Mouse (Mus musculus): ENCODE measurements around the gene 8030474K03Rik.
A peak's percentile ranks its signal among the peaks of the same experiment; 100 is the strongest.
"Not testable (repeated sequence)": the region's sequence is repeated elsewhere in the genome, so short reads cannot be mapped to it uniquely, and the experiment has no call there.

Gene 8030474K03Rik

DNA sequence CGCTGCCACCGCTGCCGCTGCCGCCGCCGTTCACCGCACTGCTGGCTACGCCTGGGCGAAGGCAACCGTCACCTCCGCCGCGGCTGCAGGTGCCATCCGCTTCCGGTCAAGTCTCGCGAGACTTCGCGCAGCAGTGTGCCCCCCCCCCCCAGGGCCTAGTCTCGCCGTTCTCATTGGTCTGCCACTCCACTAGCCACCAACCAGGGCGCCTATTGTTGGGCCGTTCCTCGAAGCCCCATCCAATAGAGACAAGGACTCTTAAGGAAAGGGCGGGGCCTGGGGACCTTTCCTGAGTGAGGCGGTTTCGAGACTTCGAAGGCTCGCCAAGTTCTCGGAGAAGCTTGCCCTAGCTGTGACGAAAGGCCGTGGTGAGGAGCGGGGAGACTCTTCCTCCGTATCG, at the start of gene 8030474K03Rik, which contains the start of gene Gm4779:
TSS of gene 8030474K03Rik (plus strand) at position 315 of the 400 bp plus-strand sequence.
TSS of gene Gm4779 (minus strand) at position 82 of the 400 bp plus-strand sequence.
- no peak for ATAC-seq (ENCODE audit: insufficient number of reproducible peaks, low FRiP score, low TSS enrichment)

DNA sequence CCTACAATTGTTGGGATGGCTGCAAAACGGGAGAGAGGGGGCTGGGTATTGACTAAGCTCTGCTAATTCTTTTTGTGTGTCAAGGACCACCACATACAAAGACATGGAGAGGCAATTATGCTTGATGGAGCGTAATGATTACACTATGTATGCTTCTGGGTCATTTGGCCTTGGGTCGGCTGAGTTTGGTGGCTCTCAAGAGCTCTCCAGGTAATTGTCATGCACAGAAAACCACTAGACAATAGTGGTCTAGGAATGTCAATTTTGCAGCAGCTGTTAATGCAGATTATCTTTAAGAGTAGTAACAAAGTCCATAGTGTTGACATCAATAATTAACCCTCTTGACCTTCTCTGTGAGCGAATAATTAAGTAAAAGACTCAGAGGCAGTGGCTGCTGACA, 44.3 kb upstream of the 8030474K03Rik start:
- ATAC-seq (ENCODE audit: insufficient number of reproducible peaks, low FRiP score, low TSS enrichment), result no peak

DNA sequence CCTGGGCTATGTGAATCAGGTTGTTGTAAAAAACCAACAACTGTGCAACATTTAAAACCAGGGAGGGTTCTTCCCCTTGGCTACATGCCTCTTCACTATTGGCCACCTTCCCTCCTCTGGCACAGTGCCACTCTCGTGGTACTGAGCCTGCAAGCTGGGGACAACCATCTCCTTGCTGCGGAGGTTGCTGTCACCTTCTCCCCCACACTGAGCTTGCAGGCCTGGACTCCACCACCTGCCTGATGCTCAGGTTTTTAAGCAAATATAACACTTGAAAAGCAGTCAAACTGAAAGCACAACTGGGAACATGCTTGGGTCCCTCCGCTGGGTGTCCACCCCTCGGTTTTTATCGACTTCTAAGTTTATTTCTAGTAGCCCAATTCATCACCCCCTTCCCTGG, 40.0 kb upstream of the 8030474K03Rik start:
- ATAC-seq (ENCODE audit: insufficient number of reproducible peaks, low FRiP score, low TSS enrichment), result no peak

DNA sequence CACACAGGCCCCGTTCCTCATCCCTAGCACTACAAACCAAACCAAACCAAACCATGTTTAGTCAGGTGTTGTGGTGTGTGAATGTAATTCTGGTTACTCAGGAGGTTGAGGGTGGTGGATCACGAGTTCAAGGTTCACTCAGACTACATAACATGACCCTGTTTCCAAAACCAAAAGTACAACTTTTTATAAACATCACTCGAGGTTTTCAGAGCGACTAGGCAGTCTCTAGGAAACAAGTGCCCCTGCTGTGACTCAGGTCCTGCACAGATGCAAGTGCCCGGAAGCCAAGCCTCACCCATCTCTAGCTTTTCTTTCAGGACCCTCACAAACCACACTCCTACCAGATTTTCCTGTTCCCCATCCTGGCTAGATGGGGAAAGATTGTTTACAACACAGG, 29.8 kb upstream of the 8030474K03Rik start:
- no peak for ATAC-seq (ENCODE audit: insufficient number of reproducible peaks, low FRiP score, low TSS enrichment)

DNA sequence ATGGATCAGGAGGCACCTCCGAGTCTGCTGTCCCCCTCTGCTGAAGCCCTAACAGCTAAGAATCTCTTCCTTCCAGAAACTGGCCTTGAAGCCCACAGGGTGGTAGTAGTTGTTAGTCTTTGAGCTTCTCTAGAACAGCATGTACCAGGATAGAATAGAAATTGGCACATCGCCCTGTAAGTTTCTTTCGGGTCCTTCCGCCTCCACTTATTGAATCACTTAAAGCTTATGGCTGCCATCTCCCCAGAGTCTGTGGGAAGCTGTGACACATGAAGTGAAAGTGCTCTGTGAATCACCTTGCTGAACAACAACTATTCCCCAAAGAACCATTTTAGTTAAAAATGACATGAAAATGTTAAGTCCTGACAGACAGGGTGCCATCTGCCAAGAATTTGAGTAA, 29.3 kb upstream of the 8030474K03Rik start:
- ATAC-seq (ENCODE audit: insufficient number of reproducible peaks, low FRiP score, low TSS enrichment), result no peak

DNA sequence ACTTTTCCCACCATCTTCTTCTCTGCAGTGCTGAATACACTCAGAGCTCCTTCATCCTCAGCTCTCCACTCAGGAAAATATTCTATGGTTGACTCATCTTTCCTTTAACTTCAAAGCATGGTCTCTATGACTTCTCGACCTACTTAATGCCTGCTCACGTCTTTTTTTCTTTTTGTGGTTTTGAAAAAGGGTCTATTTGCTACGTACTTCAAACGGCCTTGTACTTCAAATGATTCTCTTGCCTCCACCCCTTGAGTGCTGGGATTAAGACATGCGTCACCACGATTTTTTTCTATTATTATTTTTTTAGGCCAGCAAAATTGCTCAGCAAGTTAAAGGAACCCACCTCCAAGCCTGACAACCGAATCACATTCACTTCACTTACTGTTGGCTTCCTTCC, 27.2 kb upstream of the 8030474K03Rik start:
- no peak for ATAC-seq (ENCODE audit: insufficient number of reproducible peaks, low FRiP score, low TSS enrichment)

DNA sequence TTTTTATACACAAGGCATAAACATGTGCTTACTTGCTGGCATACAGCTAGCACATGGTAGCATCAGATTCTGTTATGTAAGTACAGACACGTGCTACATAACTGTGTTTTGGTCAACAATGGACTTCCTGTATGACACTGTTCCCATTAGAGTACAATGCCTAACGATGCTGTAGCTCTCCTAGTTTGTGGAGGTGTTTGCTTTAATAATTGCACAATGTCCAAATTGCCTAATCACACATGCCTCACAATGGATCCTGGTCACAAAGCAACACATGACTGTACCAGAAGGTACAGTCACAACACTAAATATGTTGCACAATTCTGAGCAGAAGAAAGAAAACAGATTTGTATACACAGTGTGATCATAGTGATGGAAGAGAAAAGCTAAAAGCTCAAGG, 25.0 kb upstream of the 8030474K03Rik start:
- ATAC-seq (ENCODE audit: insufficient number of reproducible peaks, low FRiP score, low TSS enrichment), result no peak

DNA sequence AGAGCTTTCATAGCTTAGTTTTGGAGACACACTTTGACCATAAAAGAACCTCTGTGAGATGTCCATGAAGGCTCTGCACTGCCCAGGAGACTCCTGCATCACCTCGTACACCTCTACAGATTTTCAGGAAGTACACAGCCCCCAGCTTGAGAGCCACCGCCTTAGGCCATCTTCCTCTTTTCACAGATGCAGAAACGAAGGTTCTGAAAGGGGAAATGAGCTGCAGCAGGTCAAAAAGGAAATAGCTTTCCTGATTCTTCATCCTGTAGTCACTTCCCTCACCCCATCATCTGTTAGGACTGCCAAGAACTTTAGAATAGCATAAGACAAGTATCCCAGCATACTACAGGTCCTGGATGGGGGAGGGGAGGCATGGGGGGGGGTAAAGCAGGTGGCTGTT, 24.1 kb upstream of the 8030474K03Rik start:
- no peak for ATAC-seq (ENCODE audit: insufficient number of reproducible peaks, low FRiP score, low TSS enrichment)

DNA sequence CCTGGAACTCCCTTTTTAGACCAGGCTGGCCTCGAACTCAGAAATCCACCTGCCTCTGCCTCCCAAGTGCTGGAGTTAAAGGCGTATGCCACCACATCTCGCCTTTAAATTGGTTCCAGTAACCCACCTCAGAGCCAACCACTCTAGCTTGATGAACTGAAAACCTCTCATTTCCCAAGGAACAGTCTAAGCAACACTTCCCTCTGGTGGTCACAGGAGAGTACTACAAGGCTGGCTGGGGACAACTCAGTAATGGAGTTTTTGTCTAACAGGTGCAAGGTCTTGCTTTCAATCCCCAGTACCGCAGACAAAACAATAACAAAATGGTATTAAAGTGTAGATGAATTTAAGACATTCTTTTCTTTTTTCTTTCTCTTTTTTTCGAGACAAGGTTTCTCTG, 22.4 kb upstream of the 8030474K03Rik start:
- ATAC-seq (ENCODE audit: insufficient number of reproducible peaks, low FRiP score, low TSS enrichment), result no peak

DNA sequence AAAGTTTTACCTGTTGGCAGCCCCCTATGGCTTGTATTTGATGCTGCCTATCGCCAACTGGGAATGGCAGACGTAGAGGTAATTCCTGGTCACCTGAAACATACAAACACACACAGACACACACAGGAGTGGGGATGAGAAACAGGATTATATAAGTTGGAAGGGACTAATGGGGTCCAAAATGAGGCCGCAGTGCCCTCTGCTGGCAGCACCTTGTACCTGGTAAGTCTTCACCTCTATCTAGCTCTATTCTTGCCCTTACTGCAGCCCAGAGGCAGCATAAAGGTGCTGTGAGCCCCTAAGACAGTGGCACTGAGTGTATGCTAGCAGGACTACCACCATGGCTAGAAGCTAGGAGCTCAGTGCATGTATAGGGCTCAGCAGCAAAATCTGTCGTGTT, 2.9 kb upstream of the 8030474K03Rik start:
- peak; percentile 74 for ATAC-seq (ENCODE audit: insufficient number of reproducible peaks, low FRiP score, low TSS enrichment)

DNA sequence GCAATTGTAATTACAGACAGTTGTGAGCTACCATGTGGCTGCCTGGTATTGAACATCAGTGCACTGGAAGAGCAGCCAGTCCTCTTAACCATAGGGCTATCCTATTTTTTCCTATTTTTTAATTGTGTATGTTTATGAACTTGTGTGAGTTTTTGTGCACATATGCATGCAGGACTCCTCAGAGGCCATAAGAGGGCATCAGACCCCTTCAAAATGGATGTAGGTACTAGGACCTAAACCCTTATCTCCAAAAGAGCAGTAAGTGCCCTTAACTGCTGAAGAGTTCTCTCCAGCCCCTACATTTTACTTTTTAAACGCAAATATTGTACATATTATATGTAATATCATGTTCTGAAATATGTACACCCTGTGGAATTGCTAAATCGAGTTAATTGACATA, 11.1 kb downstream of the 8030474K03Rik start:
- ATAC-seq (ENCODE audit: insufficient number of reproducible peaks, low FRiP score, low TSS enrichment), result no peak

DNA sequence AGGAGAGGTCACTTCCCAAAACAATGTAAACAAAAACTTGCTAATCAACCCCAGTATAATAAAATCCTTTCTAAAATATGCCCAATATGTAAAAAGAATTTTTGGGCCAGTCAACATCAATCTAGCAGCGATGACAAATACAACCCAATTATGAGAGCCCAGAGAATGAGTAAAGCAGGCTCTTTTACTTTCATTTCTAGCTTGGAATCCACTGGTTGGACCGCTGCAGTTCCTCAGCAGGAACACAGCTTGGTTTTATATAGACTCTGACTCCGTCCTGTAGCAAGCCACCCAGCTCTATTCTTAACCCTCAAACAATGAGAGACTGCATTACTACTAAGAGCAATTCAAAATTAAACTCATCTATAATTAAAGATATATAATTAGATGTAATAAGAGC, 17.3 kb downstream of the 8030474K03Rik start:
- ATAC-seq (ENCODE audit: insufficient number of reproducible peaks, low FRiP score, low TSS enrichment), result no peak

DNA sequence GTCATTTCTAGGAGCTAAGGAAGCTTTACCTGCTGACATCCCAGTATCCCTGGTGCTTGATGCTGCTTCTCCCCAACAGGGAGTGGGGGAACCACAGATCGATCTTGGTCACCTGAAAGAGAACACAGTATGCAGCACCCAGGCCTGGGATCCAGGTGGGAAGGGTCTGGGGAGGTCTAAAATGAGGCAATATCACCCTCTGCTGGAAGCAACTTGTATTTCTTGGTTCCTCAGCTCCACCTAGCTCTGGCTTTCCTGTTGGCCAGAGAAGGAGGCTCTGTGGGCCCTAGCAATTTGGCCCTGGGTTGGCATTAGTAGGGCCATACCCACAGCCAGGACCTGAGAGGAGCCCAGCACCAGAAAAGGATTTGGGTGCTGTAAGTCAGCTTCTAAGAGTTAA, 24.7 kb downstream of the 8030474K03Rik start:
- no peak for ATAC-seq (ENCODE audit: insufficient number of reproducible peaks, low FRiP score, low TSS enrichment)

DNA sequence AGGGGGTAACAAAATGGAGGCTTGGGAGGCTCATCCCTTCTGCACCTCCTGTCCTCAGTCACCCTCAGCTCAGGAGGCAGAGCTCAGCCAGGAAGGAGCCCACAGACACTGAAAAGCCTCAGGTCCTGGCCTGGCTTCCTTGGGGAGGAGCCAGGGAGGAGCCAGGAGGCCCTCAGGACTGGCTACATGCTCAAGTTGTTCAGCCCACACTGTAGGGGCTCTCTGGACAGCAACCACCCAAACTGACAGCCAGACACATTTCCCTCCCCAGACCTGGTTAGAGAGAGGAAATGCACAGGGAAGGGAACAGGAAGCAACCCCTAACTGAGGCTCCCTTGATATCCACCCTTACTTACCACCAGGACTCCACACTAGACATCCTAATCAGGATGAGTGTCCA, 25.5 kb downstream of the 8030474K03Rik start:
- ATAC-seq (ENCODE audit: insufficient number of reproducible peaks, low FRiP score, low TSS enrichment), result not testable (repeated sequence)

DNA sequence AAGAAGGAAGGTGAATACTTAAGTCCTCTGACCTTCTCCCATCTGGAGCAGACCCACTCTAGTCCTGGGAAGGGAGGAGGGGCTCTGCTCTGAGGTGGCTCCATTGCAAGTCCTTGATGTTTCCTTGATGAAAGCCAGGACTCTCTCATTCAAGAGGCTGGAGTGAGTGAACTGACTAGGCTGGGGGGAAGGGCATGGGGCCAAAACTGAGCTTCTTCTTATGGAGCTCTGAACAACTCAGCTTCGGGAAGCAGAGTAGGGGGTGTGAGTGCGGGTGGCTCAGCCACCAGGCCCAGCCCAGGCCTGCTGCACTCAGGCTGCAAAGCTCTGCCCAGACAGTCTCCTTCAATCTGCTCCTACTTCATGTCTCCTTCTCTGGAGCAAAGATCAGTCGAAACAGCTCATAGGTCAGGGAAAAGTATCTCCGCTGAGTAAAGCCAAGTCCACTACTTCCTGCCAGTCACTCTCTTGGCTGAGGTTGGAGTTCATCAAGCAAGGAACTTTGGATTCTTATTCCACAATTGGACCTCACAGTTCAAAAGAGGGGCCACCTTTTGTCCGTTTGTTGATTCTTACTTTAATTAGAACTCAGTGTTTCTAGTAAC, 52.8 kb downstream of the 8030474K03Rik start:
- ATAC-seq (ENCODE audit: insufficient number of reproducible peaks, low FRiP score, low TSS enrichment), result no peak

Measured in cerebellum, adult (tissue).